Mouse (Mus musculus): ENCODE data around the gene Chrna4. TPM values are rescaled to one million over a fixed set of nuclear protein-coding genes. Genes with fewer than 3 reads are reported as not detected.

Chrna4 gene
- polyA plus RNA-seq (2012; rRNA removed) (0.71 and 0.98 TPM in 2 replicates), polyA plus RNA-seq (2014; fragmentation: Nextera tagmentation; extraction: Ambion mirVana) (0.50 and 1.1 TPM in 2 replicates)

DNA sequence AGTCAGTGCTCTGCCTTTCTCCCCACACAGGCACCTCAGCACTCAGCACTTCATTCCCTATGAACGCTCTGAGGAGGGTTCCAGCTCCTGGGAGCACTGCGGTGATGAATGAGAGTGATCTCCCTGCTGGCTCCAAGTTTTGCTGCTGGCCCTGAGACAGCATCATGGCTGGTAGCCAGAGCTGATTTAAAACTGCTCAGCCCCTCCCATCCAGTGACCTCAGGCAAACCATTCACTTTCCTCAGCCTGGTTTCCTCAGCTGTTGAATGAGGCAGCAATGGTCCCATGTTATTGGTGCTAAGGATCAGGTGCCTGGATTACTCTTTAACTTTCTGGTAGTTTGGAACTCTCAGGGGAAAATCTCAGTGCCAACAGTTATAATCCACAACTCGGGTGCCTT lies at the start of gene Chrna4:
TSS of gene Chrna4 (minus strand) at position 110 of the 400 bp plus-strand sequence.
- H3K9me3 ChIP-seq (ENCODE audit: control insufficient read depth, low read length), result no peaks in the 10 kb centered on the region
- H3K4me2 ChIP-seq (ENCODE audit: low read depth), result no peak within 1 kb of the TSS

GRCm38 (mm10) chr2:181090123-181090522 lies 46.8 kb upstream of the Chrna4 start:
- Histone ChIP-seq H3K27me3 (ENCODE audit: control insufficient read depth, insufficient read depth, low read length) (no peaks in the 10 kb centered on the region; the same call in 1 of the 2 replicates), H3K27ac (no peak overlapping the region), H3K4me2 (ENCODE audit: low read depth) (no peak overlapping the region), H3K4me1 (replicated peaks; ENCODE audit: control insufficient read depth in 2 of 2, insufficient read depth in 2 of 2, low read length in 1 of 2) (no peaks in the 10 kb centered on the region), H3K4me3 (ENCODE audit: insufficient read depth in 1 of 2, low read depth in 2 of 2, low read length in 2 of 2) (no peak overlapping the region), H3K9me3 (ENCODE audit: control insufficient read depth, low read length) (no peaks in the 10 kb centered on the region), H3K36me3 (replicated peaks; ENCODE audit: control insufficient read depth, insufficient read depth, low read depth) (no peaks in the 10 kb centered on the region), H3K9ac (replicated peaks) (no peak overlapping the region)
- TF ChIP-seq EP300 (IDR thresholded peaks at IDR 0.05; ENCODE audit: low read depth) (no peak), CTCF (IDR thresholded peaks at IDR 0.05; ENCODE audit: low read depth) (no peak)
- DNase-seq (ENCODE audit: low read depth in 3 of 3, low spot score in 3 of 3) (no peak), ATAC-seq (ENCODE audit: insufficient read depth) (no peak)
- 29% methylated on average over 3 of the region's 3 CpGs for WGBS (ENCODE audit: insufficient replicate concordance)

More for the DNA sequence above, at the start of gene Chrna4:
- Histone ChIP-seq H3K9ac (replicated peaks) (no peak within 1 kb of the TSS), H3K27ac (no peak within 1 kb of the TSS), H3K4me3 (ENCODE audit: insufficient read depth in 1 of 2, low read depth in 2 of 2, low read length in 2 of 2) (no peak within 1 kb of the TSS), H3K27me3 (ENCODE audit: control insufficient read depth, insufficient read depth, low read length) (peaks cover 25% of the 10 kb centered on the region), H3K4me1 (replicated peaks; ENCODE audit: control insufficient read depth in 2 of 2, insufficient read depth in 2 of 2, low read length in 1 of 2) (peaks cover 0 to 5% of the 10 kb centered on the region in 2 experiments; a peak in 2 of 4 replicates), H3K36me3 (replicated peaks; ENCODE audit: control insufficient read depth, insufficient read depth, low read depth) (no peaks in the 10 kb centered on the region)
- no peak for TF ChIP-seq CTCF (IDR thresholded peaks at IDR 0.05; ENCODE audit: low read depth)
- no peak for TF ChIP-seq EP300 (IDR thresholded peaks at IDR 0.05; ENCODE audit: low read depth)
- peak; percentile 16; the same call in 1 of the 2 replicates for ATAC-seq (ENCODE audit: insufficient read depth)
- DNase-seq (ENCODE audit: low read depth in 3 of 3, low spot score in 3 of 3), result no peak
- 44% methylated on average over 3 of the region's 3 CpGs for WGBS (ENCODE audit: insufficient replicate concordance)

DNA sequence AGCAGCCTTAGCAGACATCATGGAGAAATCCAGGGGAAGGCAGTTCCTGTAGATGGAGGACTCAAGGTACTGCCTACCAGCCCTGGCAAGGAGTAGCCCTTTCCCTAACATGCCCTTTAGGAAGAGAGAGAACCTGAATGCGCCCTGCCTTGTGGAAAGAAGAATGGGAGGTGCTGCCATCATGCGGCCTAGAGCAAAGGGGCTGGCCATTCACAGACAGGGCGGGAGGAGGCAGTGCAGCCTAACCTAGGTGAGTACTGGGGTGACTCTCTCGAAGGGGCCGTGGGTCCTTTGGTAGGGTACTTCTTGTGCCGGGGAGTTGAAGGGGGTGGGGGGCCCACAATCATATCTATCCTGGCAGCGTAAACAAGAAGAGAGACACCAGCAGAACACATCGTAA lies 41.7 kb upstream of the Chrna4 start:
- Histone ChIP-seq H3K27me3 (ENCODE audit: control insufficient read depth, insufficient read depth, low read length) (no peaks in the 10 kb centered on the region), H3K9ac (replicated peaks) (no peak overlapping the region), H3K4me3 (ENCODE audit: insufficient read depth in 1 of 2, low read depth in 2 of 2, low read length in 2 of 2) (no peak overlapping the region), H3K4me2 (ENCODE audit: low read depth) (no peak overlapping the region), H3K9me3 (ENCODE audit: control insufficient read depth, low read length) (no peaks in the 10 kb centered on the region), H3K36me3 (replicated peaks; ENCODE audit: control insufficient read depth, insufficient read depth, low read depth) (no peaks in the 10 kb centered on the region), H3K27ac (no peak overlapping the region), H3K4me1 (replicated peaks; ENCODE audit: control insufficient read depth in 2 of 2, insufficient read depth in 2 of 2, low read length in 1 of 2) (peaks cover 8 to 13% of the 10 kb centered on the region in 2 experiments)
- TF ChIP-seq EP300 (IDR thresholded peaks at IDR 0.05; ENCODE audit: low read depth) (no peak), CTCF (IDR thresholded peaks at IDR 0.05; ENCODE audit: low read depth) (peak; percentile 61)
- DNase-seq (ENCODE audit: low read depth in 3 of 3, low spot score in 3 of 3), result no peak
- WGBS (ENCODE audit: insufficient replicate concordance), result 46% methylated on average over 8 of the region's 8 CpGs
- ATAC-seq (ENCODE audit: insufficient read depth), result no peak

- 50% methylated on average over 4 of the region's 4 CpGs for WGBS (ENCODE audit: insufficient replicate concordance)
- DNase-seq (ENCODE audit: low read depth in 3 of 3, low spot score in 3 of 3), result no peak
- H3K4me2 ChIP-seq (ENCODE audit: low read depth), result no peak overlapping the region
- no peak overlapping the region for H3K9ac ChIP-seq (replicated peaks)
- no peak for TF ChIP-seq EP300 (IDR thresholded peaks at IDR 0.05; ENCODE audit: low read depth)
- no peaks in the 10 kb centered on the region for H3K36me3 ChIP-seq (replicated peaks; ENCODE audit: control insufficient read depth, insufficient read depth, low read depth)
- ATAC-seq (ENCODE audit: insufficient read depth), result no peak
- H3K27ac ChIP-seq, result no peak overlapping the region
- H3K4me1 ChIP-seq (replicated peaks; ENCODE audit: control insufficient read depth in 2 of 2, insufficient read depth in 2 of 2, low read length in 1 of 2), result peaks cover 18 to 22% of the 10 kb centered on the region in 2 experiments
- H3K27me3 ChIP-seq (ENCODE audit: control insufficient read depth, insufficient read depth, low read length), result no peaks in the 10 kb centered on the region
- H3K9me3 ChIP-seq (ENCODE audit: control insufficient read depth, low read length), result no peaks in the 10 kb centered on the region
- H3K4me3 ChIP-seq (ENCODE audit: insufficient read depth in 1 of 2, low read depth in 2 of 2, low read length in 2 of 2), result no peak overlapping the region
These were observed 40.6 kb upstream of the Chrna4 start for GRCm38 (mm10) chr2:181083945-181084344.

GRCm38 (mm10) chr2:181080886-181081285 lies 37.5 kb upstream of the Chrna4 start:
- peak; percentile 78 for ATAC-seq (ENCODE audit: insufficient read depth)
- WGBS (ENCODE audit: insufficient replicate concordance), result 34% methylated on average over 5 of the region's 5 CpGs
- H3K4me3 ChIP-seq (ENCODE audit: insufficient read depth in 1 of 2, low read depth in 2 of 2, low read length in 2 of 2), result peak overlapping the region; percentile 46 to 57

More at GRCm38 (mm10) chr2:181080886-181081285, 37.5 kb upstream of the Chrna4 start:
- peak; percentile 26 to 38 (median 33) for DNase-seq (ENCODE audit: low read depth in 3 of 3, low spot score in 3 of 3)
- peak overlapping the region; percentile 81 for H3K27ac ChIP-seq
- no peaks in the 10 kb centered on the region for H3K27me3 ChIP-seq (ENCODE audit: control insufficient read depth, insufficient read depth, low read length)
- H3K9me3 ChIP-seq (ENCODE audit: control insufficient read depth, low read length), result no peaks in the 10 kb centered on the region
- no peaks in the 10 kb centered on the region for H3K36me3 ChIP-seq (replicated peaks; ENCODE audit: control insufficient read depth, insufficient read depth, low read depth)
- peak overlapping the region; percentile 77 for H3K4me2 ChIP-seq (ENCODE audit: low read depth)
- H3K4me1 ChIP-seq (replicated peaks; ENCODE audit: control insufficient read depth in 2 of 2, insufficient read depth in 2 of 2, low read length in 1 of 2), result peaks cover 24 to 27% of the 10 kb centered on the region in 2 experiments
- no peak for TF ChIP-seq CTCF (IDR thresholded peaks at IDR 0.05; ENCODE audit: low read depth)
- no peak for TF ChIP-seq EP300 (IDR thresholded peaks at IDR 0.05; ENCODE audit: low read depth)
- peak overlapping the region; percentile 62 for H3K9ac ChIP-seq (replicated peaks)

Data from liver, embryonic 14.5 days (tissue).